Mouse (Mus musculus): Measurements from ENCODE around the gene Cltb.

The Cltb gene

GRCm38 (mm10) chr13:54596107-54596690, 14.9 kb downstream of the Cltb start:
- DNase-seq (ENCODE audit: low read depth, low spot score) = no peak

GRCm38 (mm10) chr13:54593617-54594016, 17.5 kb downstream of the Cltb start:
- DNase-seq (ENCODE audit: low read depth, low spot score) = no peak

GRCm38 (mm10) chr13:54591776-54592356, 19.3 kb downstream of the Cltb start:
- DNase-seq (ENCODE audit: low read depth, low spot score) = no peak

- peak; percentile 96 for DNase-seq (ENCODE audit: low read depth, low spot score)
Measured at GRCm38 (mm10) chr13:54589996-54590951, 20.9 kb downstream of the Cltb start, which contains the start of the genes Nop16 and Higd2a. Nop16 (minus strand) TSS chr13:54590090. Higd2a (plus strand) TSS chr13:54590207.

- DNase-seq (ENCODE audit: low read depth, low spot score) = no peak
Measured at GRCm38 (mm10) chr13:54589414-54589995, 21.6 kb downstream of the Cltb start.

- DNase-seq (ENCODE audit: low read depth, low spot score) = no peak
Measured at GRCm38 (mm10) chr13:54585831-54586230, 25.3 kb downstream of the Cltb start.

- no peak for DNase-seq (ENCODE audit: low read depth, low spot score)
Measured at GRCm38 (mm10) chr13:54582860-54583259, 28.3 kb downstream of the Cltb start.

- no peak for DNase-seq (ENCODE audit: low read depth, low spot score)
Measured at GRCm38 (mm10) chr13:54582126-54582525, 29.0 kb downstream of the Cltb start.

- DNase-seq (ENCODE audit: low read depth, low spot score) = no peak
Measured at GRCm38 (mm10) chr13:54581385-54581784, 29.8 kb downstream of the Cltb start.

GRCm38 (mm10) chr13:54577652-54578507, 33.3 kb downstream of the Cltb start:
- DNase-seq (ENCODE audit: low read depth, low spot score) = no peak

- DNase-seq (ENCODE audit: low read depth, low spot score) = no peak
Measured at GRCm38 (mm10) chr13:54575489-54575888, 35.7 kb downstream of the Cltb start.

GRCm38 (mm10) chr13:54574854-54575481, 36.2 kb downstream of the Cltb start, which contains the start of gene Arl10:
Arl10 (plus strand) TSS chr13:54575015.
- DNase-seq (ENCODE audit: low read depth, low spot score) = peak; percentile 39

- no peak for DNase-seq (ENCODE audit: low read depth, low spot score)
Measured at GRCm38 (mm10) chr13:54572621-54573020, 38.5 kb downstream of the Cltb start.

GRCm38 (mm10) chr13:54571637-54572036, 39.5 kb downstream of the Cltb start:
- no peak for DNase-seq (ENCODE audit: low read depth, low spot score)

GRCm38 (mm10) chr13:54570736-54571135, 40.4 kb downstream of the Cltb start:
- no peak for DNase-seq (ENCODE audit: low read depth, low spot score)

- no peak for DNase-seq (ENCODE audit: low read depth, low spot score)
Measured at GRCm38 (mm10) chr13:54569282-54569681, 41.9 kb downstream of the Cltb start.

GRCm38 (mm10) chr13:54568380-54568779, 42.8 kb downstream of the Cltb start:
- DNase-seq (ENCODE audit: low read depth, low spot score) = no peak

GRCm38 (mm10) chr13:54565594-54566345, 45.4 kb downstream of the Cltb start:
- no peak for DNase-seq (ENCODE audit: low read depth, low spot score)

GRCm38 (mm10) chr13:54565201-54565581, 46.0 kb downstream of the Cltb start, which contains the start of gene 4833439L19Rik:
4833439L19Rik (minus strand) TSS chr13:54565435.
- DNase-seq (ENCODE audit: low read depth, low spot score) = peak; percentile 89
